Mouse (Mus musculus) forebrain, embryonic 11.5 days (tissue): Measurements from ENCODE around the gene Gm49322. TPM values are rescaled to one million over a fixed set of nuclear protein-coding genes. Genes with fewer than 3 reads are reported as not detected.
A peak's percentile ranks its signal among the peaks of the same experiment; 100 is the strongest.

Source experiments
- ATAC-seq: fragments of 200-750 bp; cut with Nextera tagmentation; replicated peaks from 2 replicates; pipeline ENCODE4 v1.8.0; 2017; ENCODE audit warnings: moderate TSS enrichment; ENCODE audit not compliant: low FRiP score
- DNase-seq: peaks from one replicate; pipeline ENCODE4 v3.0.0-alpha.2; 2017; ENCODE audit warnings: low spot score
- H3K27ac ChIP-seq: fragments of 300-500 bp; sonication (generic); 2 replicates; pipeline ENCODE4 v1.5.1; 2014; ENCODE audit warnings: low read depth, low read length
- H3K27me3 ChIP-seq: fragments of 300-500 bp; sonication (generic); 2 replicates; pipeline ENCODE4 v1.6.1; 2014; ENCODE audit warnings: mild to moderate bottlenecking, low read length, mixed read lengths; ENCODE audit not compliant: control insufficient read depth, insufficient read depth
- H3K36me3 ChIP-seq: fragments of 300-500 bp; sonication (generic); 2 replicates; pipeline ENCODE4 v1.6.1; 2014; ENCODE audit warnings: mild to moderate bottlenecking, low read length, moderate library complexity, mixed read lengths; ENCODE audit not compliant: control insufficient read depth, insufficient read depth
- H3K4me1 ChIP-seq: fragments of 300-500 bp; sonication (generic); replicated peaks from 2 replicates; pipeline ENCODE4 v1.6.1; 2014; ENCODE audit warnings: low read length, mixed read lengths; ENCODE audit not compliant: control insufficient read depth, insufficient read depth
- H3K4me2 ChIP-seq: fragments of 300-500 bp; sonication (generic); 2 replicates; pipeline ENCODE4 v1.6.1; 2014; ENCODE audit warnings: low read depth, mild to moderate bottlenecking, low read length, moderate library complexity, mixed read lengths; ENCODE audit not compliant: severe bottlenecking
- H3K4me3 ChIP-seq: fragments of 300-500 bp; sonication (generic); 2 replicates; pipeline ENCODE4 v1.5.1; 2014; ENCODE audit warnings: low read depth, low read length
- H3K9ac ChIP-seq: fragments of 300-500 bp; sonication (generic); 2 replicates; pipeline ENCODE4 v1.6.1; 2014; ENCODE audit warnings: low read length
- H3K9me3 ChIP-seq: fragments of 300-500 bp; sonication (generic); 2 replicates; pipeline ENCODE4 v1.6.1; 2016; ENCODE audit warnings: low read length, mixed read lengths; ENCODE audit not compliant: control insufficient read depth
- WGBS: fragments of 180-500 bp; shearing (Covaris S2); extraction: QIAGEN DNeasy Blood & Tissue Kit; methylation state at CpG from one replicate; pipeline ENCODE4 v1.1.7; 2014; 5-methylcytosine and 5-hydroxymethylcytosine counted together
- polyA plus RNA-seq: library from polyadenylated mRNA; unstranded; fragments of >200 nt; fragmentation: Nextera tagmentation; extraction: Ambion mirVana; gene quantifications from 2 replicates; pipeline ENCODE4 v1.2.1, GENCODE M21; 2014

The Gm49322 gene
- polyA plus RNA-seq, 1 experiment from 2014 or later: 4.7 TPM

GRCm38 (mm10) chr10:80611905-80612304, 6.1 kb downstream of the Gm49322 start:
- no peak overlapping the region for H3K27ac ChIP-seq
- no peaks in the 10 kb centered on the region for H3K9me3 ChIP-seq
- no peak overlapping the region for H3K4me3 ChIP-seq
- H3K9ac ChIP-seq: no peak overlapping the region
- ATAC-seq (no peak), DNase-seq (no peak)
- 94% methylated on average over 3 of the region's 3 CpGs for WGBS
- H3K27me3 ChIP-seq: no peaks in the 10 kb centered on the region
- H3K4me1 ChIP-seq: no peaks in the 10 kb centered on the region
- no peak overlapping the region for H3K4me2 ChIP-seq
- H3K36me3 ChIP-seq: no peaks in the 10 kb centered on the region; the same call in 1 of the 2 replicates

GRCm38 (mm10) chr10:80613821-80614220, 8.0 kb downstream of the Gm49322 start:
- H3K27me3 ChIP-seq: no peaks in the 10 kb centered on the region
- no peaks in the 10 kb centered on the region for H3K4me1 ChIP-seq
- no peak overlapping the region for H3K27ac ChIP-seq
- H3K4me2 ChIP-seq: no peak overlapping the region
- no peak for DNase-seq
- no peak overlapping the region for H3K4me3 ChIP-seq
- WGBS: 93% methylated on average over 3 of the region's 3 CpGs
- no peaks in the 10 kb centered on the region; the same call in 1 of the 2 replicates for H3K36me3 ChIP-seq
- H3K9ac ChIP-seq: no peak overlapping the region
- ATAC-seq: no peak
- H3K9me3 ChIP-seq: no peaks in the 10 kb centered on the region

- H3K27ac ChIP-seq: no peak overlapping the region
- H3K36me3 ChIP-seq: no peaks in the 10 kb centered on the region; the same call in 1 of the 2 replicates
- 83% methylated on average over 6 of the region's 6 CpGs for WGBS
Observed at GRCm38 (mm10) chr10:80614351-80614750, 8.5 kb downstream of the Gm49322 start.

GRCm38 (mm10) chr10:80618181-80618580, 12.4 kb downstream of the Gm49322 start:
- Histone ChIP-seq H3K4me3 (no peak overlapping the region), H3K9me3 (no peaks in the 10 kb centered on the region), H3K27me3 (no peaks in the 10 kb centered on the region), H3K9ac (no peak overlapping the region), H3K36me3 (no peaks in the 10 kb centered on the region; the same call in 1 of the 2 replicates), H3K4me2 (no peak overlapping the region), H3K4me1 (peaks cover 4% of the 10 kb centered on the region; the same call in 1 of the 2 replicates), H3K27ac (no peak overlapping the region)
- 84% methylated on average over 9 of the region's 9 CpGs for WGBS
- ATAC-seq (no peak), DNase-seq (no peak)

More at GRCm38 (mm10) chr10:80614351-80614750, 8.5 kb downstream of the Gm49322 start:
- Histone ChIP-seq H3K9ac (no peak overlapping the region), H3K27me3 (no peaks in the 10 kb centered on the region), H3K4me1 (no peaks in the 10 kb centered on the region), H3K9me3 (no peaks in the 10 kb centered on the region), H3K4me2 (no peak overlapping the region), H3K4me3 (no peak overlapping the region)
- DNase-seq: no peak
- no peak for ATAC-seq

GRCm38 (mm10) chr10:80619465-80620244, 13.8 kb downstream of the Gm49322 start:
- H3K9ac ChIP-seq: no peak overlapping the region
- peaks cover 17% of the 10 kb centered on the region; the same call in 1 of the 2 replicates for H3K4me1 ChIP-seq
- H3K4me2 ChIP-seq: no peak overlapping the region
- no peaks in the 10 kb centered on the region for H3K27me3 ChIP-seq
- H3K27ac ChIP-seq: no peak overlapping the region
- no peak for DNase-seq
- WGBS: 27% methylated on average over 8 of the region's 8 CpGs
- no peak for ATAC-seq
- H3K4me3 ChIP-seq: no peak overlapping the region
- H3K9me3 ChIP-seq: no peaks in the 10 kb centered on the region
- H3K36me3 ChIP-seq: no peaks in the 10 kb centered on the region; the same call in 1 of the 2 replicates

GRCm38 (mm10) chr10:80620365-80620764, 14.5 kb downstream of the Gm49322 start:
- Histone ChIP-seq H3K27me3 (no peaks in the 10 kb centered on the region), H3K9ac (no peak overlapping the region), H3K9me3 (no peaks in the 10 kb centered on the region), H3K4me1 (peaks cover 17% of the 10 kb centered on the region; the same call in 1 of the 2 replicates), H3K4me2 (no peak overlapping the region), H3K36me3 (no peaks in the 10 kb centered on the region), H3K27ac (no peak overlapping the region), H3K4me3 (no peak overlapping the region)
- 87% methylated on average over 9 of the region's 9 CpGs for WGBS
- ATAC-seq (no peak), DNase-seq (no peak)

GRCm38 (mm10) chr10:80620796-80621689, 15.2 kb downstream of the Gm49322 start:
- peaks cover 17% of the 10 kb centered on the region; the same call in 1 of the 2 replicates for H3K4me1 ChIP-seq
- peak overlapping the region; percentile 64 for H3K4me2 ChIP-seq
- WGBS: 55% methylated on average over 16 of the region's 16 CpGs
- H3K36me3 ChIP-seq: no peaks in the 10 kb centered on the region
- ATAC-seq: peak; percentile 0; the same call in 1 of the 2 replicates
- peak overlapping the region; percentile 84 for H3K4me3 ChIP-seq
- DNase-seq: peak; percentile 61
- peak overlapping the region; percentile 51 for H3K9ac ChIP-seq
- H3K27me3 ChIP-seq: no peaks in the 10 kb centered on the region
- peak overlapping the region; percentile 91 for H3K27ac ChIP-seq
- H3K9me3 ChIP-seq: no peaks in the 10 kb centered on the region

GRCm38 (mm10) chr10:80621690-80621939, 15.8 kb downstream of the Gm49322 start:
- Histone ChIP-seq H3K27me3 (no peaks in the 10 kb centered on the region), H3K9me3 (no peaks in the 10 kb centered on the region), H3K9ac (peak overlapping the region; percentile 51), H3K4me3 (peak overlapping the region; percentile 84), H3K4me2 (peak overlapping the region; percentile 64), H3K36me3 (no peaks in the 10 kb centered on the region), H3K27ac (peak overlapping the region; percentile 91), H3K4me1 (peaks cover 17% of the 10 kb centered on the region; the same call in 1 of the 2 replicates)
- ATAC-seq (no peak; the same call in 1 of the 2 replicates), DNase-seq (no peak)
- WGBS: 9% methylated on average over 9 of the region's 9 CpGs
